Mouse (Mus musculus) adrenal gland (tissue): ENCODE measurements around the gene Cyth1.

ENCODE experiments used
- intact Hi-C: fragments of 180-260 bp; cut with DNase I; formaldehyde crosslinking; loops from one replicate; pipeline ENCODE4 v1.15.1; 2025

The Cyth1 gene

GRCm38 (mm10) chr11:118254159-118254951 is 6.0 kb upstream of the Cyth1 start:
- intact Hi-C loops: no loop called here

GRCm38 (mm10) chr11:118253447-118254158 is 5.2 kb upstream of the Cyth1 start:
- intact Hi-C loops: no loop called here

GRCm38 (mm10) chr11:118249012-118249383 is 606 bp upstream of the Cyth1 start:
- intact Hi-C loops: no loop called here

GRCm38 (mm10) chr11:118247359-118248095 is 865 bp downstream of the Cyth1 start:
- intact Hi-C loops: no loop called here

- intact Hi-C loops: no loop called here
Observed at GRCm38 (mm10) chr11:118246724-118247123, 1.7 kb downstream of the Cyth1 start.

GRCm38 (mm10) chr11:118245130-118245529 is 3.3 kb downstream of the Cyth1 start:
- intact Hi-C loops: no loop called here

- intact Hi-C loops: no loop called here
Observed at GRCm38 (mm10) chr11:118243627-118244261, 4.6 kb downstream of the Cyth1 start.

GRCm38 (mm10) chr11:118242506-118242905 is 5.9 kb downstream of the Cyth1 start:
- intact Hi-C loops: no loop called here

- intact Hi-C loops: no loop called here
Observed at GRCm38 (mm10) chr11:118240388-118240787, 8.0 kb downstream of the Cyth1 start.

- intact Hi-C loops: no loop called here
Observed at GRCm38 (mm10) chr11:118239281-118240198, 8.9 kb downstream of the Cyth1 start.

GRCm38 (mm10) chr11:118236520-118237190 is 11.7 kb downstream of the Cyth1 start:
- intact Hi-C loops: no loop called here

- intact Hi-C loops: no loop called here
Observed at GRCm38 (mm10) chr11:118234929-118235328, 13.5 kb downstream of the Cyth1 start.

- intact Hi-C loops: no loop called here
Observed at GRCm38 (mm10) chr11:118234500-118234899, 13.9 kb downstream of the Cyth1 start.

- intact Hi-C loops: no loop called here
Observed at GRCm38 (mm10) chr11:118233924-118234323, 14.5 kb downstream of the Cyth1 start.

GRCm38 (mm10) chr11:118232314-118232831 is 16.0 kb downstream of the Cyth1 start:
- intact Hi-C loops: no loop called here

GRCm38 (mm10) chr11:118229941-118230340 is 18.5 kb downstream of the Cyth1 start:
- intact Hi-C loops: loop anchor here (10.0 kb wide), 1 partner anchor 55 kb away; no protein-coding TSS in a partner anchor

- intact Hi-C loops: loop anchor here (10.0 kb wide), 1 partner anchor 53 kb away; no protein-coding TSS in a partner anchor
Observed at GRCm38 (mm10) chr11:118227650-118228049, 20.7 kb downstream of the Cyth1 start.

GRCm38 (mm10) chr11:118226850-118227249 is 21.5 kb downstream of the Cyth1 start:
- intact Hi-C loops: loop anchor here (10.0 kb wide), 1 partner anchor 52 kb away; no protein-coding TSS in a partner anchor

GRCm38 (mm10) chr11:118225862-118226261 is 22.5 kb downstream of the Cyth1 start:
- intact Hi-C loops: loop anchor here (10.0 kb wide), 1 partner anchor 51 kb away; no protein-coding TSS in a partner anchor
